Mouse (Mus musculus): ENCODE data around the gene Pla2g16. TPM values are rescaled to one million over a fixed set of nuclear protein-coding genes. Genes with fewer than 3 reads are reported as not detected.

The Pla2g16 gene
- polyA plus RNA-seq, 1 experiment from 2014 or later = 18.1 TPM

GRCm38 (mm10) chr19:7556641-7557040 is 618 bp upstream of the Pla2g16 start:
- Histone ChIP-seq H3K9ac (ENCODE audit: low read depth, low read length) (no peak overlapping the region), H3K4me1 (ENCODE audit: control insufficient read depth, insufficient read depth, low read length) (peaks cover 16% of the 10 kb centered on the region), H3K9me3 (ENCODE audit: control insufficient read depth, low read length) (no peaks in the 10 kb centered on the region), H3K4me2 (ENCODE audit: low read depth, low read length) (no peak overlapping the region), H3K27me3 (replicated peaks; ENCODE audit: control insufficient read depth, insufficient read depth, low read length) (no peaks in the 10 kb centered on the region; the same call in 1 of the 2 replicates), H3K4me3 (ENCODE audit: low read depth, low read length) (no peak overlapping the region), H3K36me3 (ENCODE audit: control insufficient read depth, insufficient read depth, low read length) (no peaks in the 10 kb centered on the region), H3K27ac (replicated peaks; ENCODE audit: low read depth, low read length) (no peak overlapping the region)
- WGBS = 86% methylated on average over 1 of the region's 1 CpGs
- DNase-seq (ENCODE audit: low spot score) (no peak), ATAC-seq (ENCODE audit: low read depth) (no peak)

- H3K9me3 ChIP-seq (ENCODE audit: control insufficient read depth, low read length) = no peaks in the 10 kb centered on the region
- peak overlapping the region; percentile 56; the same call in 1 of the 2 replicates for H3K9ac ChIP-seq (ENCODE audit: low read depth, low read length)
- ATAC-seq (ENCODE audit: low read depth) = no peak
- H3K36me3 ChIP-seq (ENCODE audit: control insufficient read depth, insufficient read depth, low read length) = no peaks in the 10 kb centered on the region
- peaks cover 19% of the 10 kb centered on the region for H3K4me1 ChIP-seq (ENCODE audit: control insufficient read depth, insufficient read depth, low read length)
- WGBS = 6% methylated on average over 4 of the region's 4 CpGs
- H3K4me3 ChIP-seq (ENCODE audit: low read depth, low read length) = peak overlapping the region; percentile 44
- peak overlapping the region; percentile 76 for H3K4me2 ChIP-seq (ENCODE audit: low read depth, low read length)
- no peak for DNase-seq (ENCODE audit: low spot score)
- H3K27me3 ChIP-seq (replicated peaks; ENCODE audit: control insufficient read depth, insufficient read depth, low read length) = no peaks in the 10 kb centered on the region; the same call in 1 of the 2 replicates
- no peak overlapping the region for H3K27ac ChIP-seq (replicated peaks; ENCODE audit: low read depth, low read length)
Observed at GRCm38 (mm10) chr19:7557844-7558243, 585 bp downstream of the Pla2g16 start.

GRCm38 (mm10) chr19:7558675-7559074 is 1.4 kb downstream of the Pla2g16 start:
- 52% methylated on average over 4 of the region's 4 CpGs for WGBS
- Histone ChIP-seq H3K4me2 (ENCODE audit: low read depth, low read length) (peak overlapping the region; percentile 76), H3K27me3 (replicated peaks; ENCODE audit: control insufficient read depth, insufficient read depth, low read length) (no peaks in the 10 kb centered on the region; the same call in 1 of the 2 replicates), H3K36me3 (ENCODE audit: control insufficient read depth, insufficient read depth, low read length) (no peaks in the 10 kb centered on the region), H3K9me3 (ENCODE audit: control insufficient read depth, low read length) (no peaks in the 10 kb centered on the region), H3K4me1 (ENCODE audit: control insufficient read depth, insufficient read depth, low read length) (peaks cover 19% of the 10 kb centered on the region), H3K9ac (ENCODE audit: low read depth, low read length) (peak overlapping the region; percentile 56; the same call in 1 of the 2 replicates), H3K4me3 (ENCODE audit: low read depth, low read length) (peak overlapping the region; percentile 44; the same call in 1 of the 2 replicates), H3K27ac (replicated peaks; ENCODE audit: low read depth, low read length) (no peak overlapping the region)
- no peak for DNase-seq (ENCODE audit: low spot score)
- no peak for ATAC-seq (ENCODE audit: low read depth)

GRCm38 (mm10) chr19:7559986-7560385 is 2.7 kb downstream of the Pla2g16 start:
- WGBS = 63% methylated on average over 4 of the region's 4 CpGs
- no peak for ATAC-seq (ENCODE audit: low read depth)

GRCm38 (mm10) chr19:7561456-7561855 is 4.2 kb downstream of the Pla2g16 start:
- no peak for ATAC-seq (ENCODE audit: low read depth)
- H3K9ac ChIP-seq (ENCODE audit: low read depth, low read length) = no peak overlapping the region
- DNase-seq (ENCODE audit: low spot score) = no peak
- no peak overlapping the region for H3K4me3 ChIP-seq (ENCODE audit: low read depth, low read length)
- WGBS = 48% methylated on average over 3 of the region's 3 CpGs
- H3K27me3 ChIP-seq (replicated peaks; ENCODE audit: control insufficient read depth, insufficient read depth, low read length) = no peaks in the 10 kb centered on the region; the same call in 1 of the 2 replicates
- H3K4me2 ChIP-seq (ENCODE audit: low read depth, low read length) = no peak overlapping the region
- peaks cover 19% of the 10 kb centered on the region for H3K4me1 ChIP-seq (ENCODE audit: control insufficient read depth, insufficient read depth, low read length)
- no peaks in the 10 kb centered on the region for H3K9me3 ChIP-seq (ENCODE audit: control insufficient read depth, low read length)
- no peak overlapping the region for H3K27ac ChIP-seq (replicated peaks; ENCODE audit: low read depth, low read length)
- no peaks in the 10 kb centered on the region for H3K36me3 ChIP-seq (ENCODE audit: control insufficient read depth, insufficient read depth, low read length)

More at GRCm38 (mm10) chr19:7559986-7560385, 2.7 kb downstream of the Pla2g16 start:
- Histone ChIP-seq H3K4me2 (ENCODE audit: low read depth, low read length) (no peak overlapping the region), H3K9ac (ENCODE audit: low read depth, low read length) (no peak overlapping the region), H3K36me3 (ENCODE audit: control insufficient read depth, insufficient read depth, low read length) (no peaks in the 10 kb centered on the region), H3K4me3 (ENCODE audit: low read depth, low read length) (no peak overlapping the region), H3K27ac (replicated peaks; ENCODE audit: low read depth, low read length) (no peak overlapping the region), H3K4me1 (ENCODE audit: control insufficient read depth, insufficient read depth, low read length) (peaks cover 19% of the 10 kb centered on the region), H3K9me3 (ENCODE audit: control insufficient read depth, low read length) (no peaks in the 10 kb centered on the region), H3K27me3 (replicated peaks; ENCODE audit: control insufficient read depth, insufficient read depth, low read length) (no peaks in the 10 kb centered on the region; the same call in 1 of the 2 replicates)
- no peak for DNase-seq (ENCODE audit: low spot score)

- Histone ChIP-seq H3K4me1 (ENCODE audit: control insufficient read depth, insufficient read depth, low read length) (peaks cover 13% of the 10 kb centered on the region), H3K27me3 (replicated peaks; ENCODE audit: control insufficient read depth, insufficient read depth, low read length) (no peaks in the 10 kb centered on the region; the same call in 1 of the 2 replicates), H3K27ac (replicated peaks; ENCODE audit: low read depth, low read length) (0 out of 2 replicates have a peak overlapping the region, but pooled peaks have one; percentile 15), H3K4me3 (ENCODE audit: low read depth, low read length) (no peak overlapping the region), H3K9me3 (ENCODE audit: control insufficient read depth, low read length) (no peaks in the 10 kb centered on the region), H3K9ac (ENCODE audit: low read depth, low read length) (no peak overlapping the region), H3K36me3 (ENCODE audit: control insufficient read depth, insufficient read depth, low read length) (no peaks in the 10 kb centered on the region), H3K4me2 (ENCODE audit: low read depth, low read length) (no peak overlapping the region)
- ATAC-seq (ENCODE audit: low read depth) (0 out of 2 replicates have a peak, but pooled peaks have one; percentile 30), DNase-seq (ENCODE audit: low spot score) (no peak)
- 61% methylated on average over 10 of the region's 10 CpGs for whole genome bisulfite sequencing
Observed at GRCm38 (mm10) chr19:7562601-7563129, 5.4 kb downstream of the Pla2g16 start.

- WGBS = 73% methylated on average over 2 of the region's 2 CpGs
Observed at GRCm38 (mm10) chr19:7563676-7564075, 6.4 kb downstream of the Pla2g16 start.

GRCm38 (mm10) chr19:7564457-7564856 is 7.2 kb downstream of the Pla2g16 start:
- 79% methylated on average over 1 of the region's 1 CpGs for WGBS
- Histone ChIP-seq H3K4me3 (ENCODE audit: low read depth, low read length) (no peak overlapping the region), H3K9me3 (ENCODE audit: control insufficient read depth, low read length) (no peaks in the 10 kb centered on the region), H3K4me1 (ENCODE audit: control insufficient read depth, insufficient read depth, low read length) (peaks cover 14% of the 10 kb centered on the region), H3K36me3 (ENCODE audit: control insufficient read depth, insufficient read depth, low read length) (no peaks in the 10 kb centered on the region), H3K9ac (ENCODE audit: low read depth, low read length) (no peak overlapping the region), H3K27me3 (replicated peaks; ENCODE audit: control insufficient read depth, insufficient read depth, low read length) (no peaks in the 10 kb centered on the region), H3K27ac (replicated peaks; ENCODE audit: low read depth, low read length) (no peak overlapping the region), H3K4me2 (ENCODE audit: low read depth, low read length) (no peak overlapping the region)
- ATAC-seq (ENCODE audit: low read depth) (no peak), DNase-seq (ENCODE audit: low spot score) (no peak)

More at GRCm38 (mm10) chr19:7563676-7564075, 6.4 kb downstream of the Pla2g16 start:
- Histone ChIP-seq H3K27ac (replicated peaks; ENCODE audit: low read depth, low read length) (no peak overlapping the region), H3K9ac (ENCODE audit: low read depth, low read length) (no peak overlapping the region), H3K36me3 (ENCODE audit: control insufficient read depth, insufficient read depth, low read length) (no peaks in the 10 kb centered on the region), H3K4me2 (ENCODE audit: low read depth, low read length) (no peak overlapping the region), H3K27me3 (replicated peaks; ENCODE audit: control insufficient read depth, insufficient read depth, low read length) (no peaks in the 10 kb centered on the region), H3K9me3 (ENCODE audit: control insufficient read depth, low read length) (no peaks in the 10 kb centered on the region), H3K4me1 (ENCODE audit: control insufficient read depth, insufficient read depth, low read length) (peaks cover 11% of the 10 kb centered on the region), H3K4me3 (ENCODE audit: low read depth, low read length) (no peak overlapping the region)
- no peak for ATAC-seq (ENCODE audit: low read depth)
- no peak for DNase-seq (ENCODE audit: low spot score)

GRCm38 (mm10) chr19:7566826-7567225 is 9.6 kb downstream of the Pla2g16 start:
- Histone ChIP-seq H3K27ac (replicated peaks; ENCODE audit: low read depth, low read length) (no peak overlapping the region), H3K27me3 (replicated peaks; ENCODE audit: control insufficient read depth, insufficient read depth, low read length) (no peaks in the 10 kb centered on the region), H3K4me2 (ENCODE audit: low read depth, low read length) (no peak overlapping the region), H3K4me1 (ENCODE audit: control insufficient read depth, insufficient read depth, low read length) (peaks cover 12% of the 10 kb centered on the region), H3K4me3 (ENCODE audit: low read depth, low read length) (no peak overlapping the region), H3K9ac (ENCODE audit: low read depth, low read length) (no peak overlapping the region), H3K9me3 (ENCODE audit: control insufficient read depth, low read length) (no peaks in the 10 kb centered on the region), H3K36me3 (ENCODE audit: control insufficient read depth, insufficient read depth, low read length) (no peaks in the 10 kb centered on the region)
- DNase-seq (ENCODE audit: low spot score) = no peak
- WGBS = 50% methylated on average over 3 of the region's 3 CpGs
- no peak for ATAC-seq (ENCODE audit: low read depth)

All from embryonic facial prominence, embryonic 14.5 days (tissue).